Mouse (Mus musculus) midbrain, embryonic 15.5 days (tissue): ENCODE results near the gene Cracr2a. TPM values are rescaled to one million over a fixed set of nuclear protein-coding genes. Genes with fewer than 3 reads are reported as not detected.

Experiments used
- ATAC-seq: fragments of 200-750 bp; cut with Nextera tagmentation; replicated peaks from 2 replicates; pipeline ENCODE4 v1.8.0; 2017; ENCODE audit warnings: moderate TSS enrichment
- H3K27ac ChIP-seq: fragments of 300-500 bp; sonication (generic); 2 replicates; pipeline ENCODE4 v1.5.1; 2015; ENCODE audit warnings: mild to moderate bottlenecking, inconsistent platforms
- H3K27me3 ChIP-seq: fragments of 300-500 bp; sonication (generic); replicated peaks from 2 replicates; pipeline ENCODE4 v1.6.1; 2015; ENCODE audit warnings: inconsistent platforms
- H3K36me3 ChIP-seq: fragments of 300-500 bp; sonication (generic); replicated peaks from 2 replicates; pipeline ENCODE4 v1.6.1; 2015; ENCODE audit warnings: inconsistent platforms
- H3K4me1 ChIP-seq: fragments of 300-500 bp; sonication (generic); 2 replicates; pipeline ENCODE4 v1.6.1; 2015; ENCODE audit warnings: inconsistent platforms
- H3K4me2 ChIP-seq: fragments of 300-500 bp; sonication (generic); 2 replicates; pipeline ENCODE4 v1.6.1; 2015; ENCODE audit warnings: inconsistent platforms, mild to moderate bottlenecking, moderate library complexity
- H3K4me3 ChIP-seq: fragments of 300-500 bp; sonication (generic); 2 replicates; pipeline ENCODE4 v1.5.1; 2015; ENCODE audit warnings: mild to moderate bottlenecking, inconsistent platforms
- H3K9ac ChIP-seq: fragments of 300-500 bp; sonication (generic); 2 replicates; pipeline ENCODE4 v1.6.1; 2015; ENCODE audit warnings: mild to moderate bottlenecking, inconsistent platforms
- H3K9me3 ChIP-seq: fragments of 300-500 bp; sonication (generic); 2 replicates; pipeline ENCODE4 v1.6.1; 2016; ENCODE audit warnings: inconsistent platforms
- WGBS: fragments of 180-500 bp; shearing (Covaris S2); methylation state at CpG from one replicate; pipeline ENCODE4 v1.1.7; 2015; ENCODE audit warnings: mixed read lengths; 5-methylcytosine and 5-hydroxymethylcytosine counted together
- polyA plus RNA-seq: library from polyadenylated mRNA; unstranded; fragments of >200 nt; fragmentation: Nextera tagmentation; extraction: Ambion mirVana; gene quantifications from 2 replicates; pipeline ENCODE4 v1.2.1, GENCODE M21; 2015

The Cracr2a gene
- polyA plus RNA-seq, 1 experiment from 2014 or later, result 0.74 TPM

DNA sequence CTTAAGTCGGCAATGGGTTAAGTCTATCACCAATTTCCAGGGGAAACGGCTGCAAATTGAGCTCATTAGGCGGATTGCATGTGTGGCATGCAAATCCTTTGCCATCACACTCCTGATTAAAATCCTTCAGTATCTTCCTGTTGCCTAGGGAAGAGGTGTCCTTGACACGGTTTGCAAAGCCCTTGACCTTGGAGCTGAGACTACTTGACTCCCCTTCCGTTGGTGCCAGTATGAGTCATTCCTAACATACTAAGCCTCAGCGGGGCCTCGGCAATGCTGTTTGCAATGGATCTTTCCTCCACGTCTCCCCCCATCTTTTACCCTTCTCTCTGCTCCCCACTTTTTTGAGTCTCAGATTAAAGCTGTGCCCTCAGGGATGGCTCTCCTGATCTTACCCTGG, 122.4 kb downstream of the Cracr2a start:
- 0 out of 2 replicates have a peak, but pooled peaks cover 11% of the 10 kb centered on the region for H3K4me1 ChIP-seq
- no peak overlapping the region for H3K4me2 ChIP-seq
- no peak overlapping the region for H3K9ac ChIP-seq
- no peak overlapping the region for H3K4me3 ChIP-seq
- H3K27me3 ChIP-seq, result no peaks in the 10 kb centered on the region
- H3K9me3 ChIP-seq, result no peaks in the 10 kb centered on the region
- no peaks in the 10 kb centered on the region for H3K36me3 ChIP-seq
- no peak overlapping the region for H3K27ac ChIP-seq
- no peak for ATAC-seq
- WGBS, result 48% methylated on average over 8 of the region's 8 CpGs

DNA sequence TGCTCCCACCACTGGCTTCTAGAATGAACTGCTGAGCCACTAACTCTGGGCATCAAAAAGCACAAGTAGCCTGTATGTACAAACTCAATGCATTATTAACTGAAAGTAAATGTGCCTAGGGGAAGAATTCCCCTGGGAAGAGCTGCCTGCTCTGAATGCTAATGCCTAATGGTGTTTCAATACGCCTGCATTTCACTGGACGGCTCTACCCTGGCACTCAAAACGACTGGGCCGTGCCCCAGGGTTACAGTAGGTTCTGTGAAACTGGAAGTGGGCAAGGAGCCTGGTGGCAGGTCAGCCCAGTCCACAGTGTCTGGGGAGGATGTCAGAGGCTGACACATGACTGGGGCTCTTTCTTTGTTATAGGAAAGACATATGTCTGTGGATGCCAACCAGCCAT, 123.8 kb downstream of the Cracr2a start:
- Histone ChIP-seq H3K27ac (no peak overlapping the region), H3K4me3 (no peak overlapping the region), H3K36me3 (no peaks in the 10 kb centered on the region), H3K27me3 (no peaks in the 10 kb centered on the region), H3K4me2 (no peak overlapping the region), H3K9ac (no peak overlapping the region), H3K4me1 (0 out of 2 replicates have a peak, but pooled peaks cover 11% of the 10 kb centered on the region), H3K9me3 (no peaks in the 10 kb centered on the region)
- WGBS, result 23% methylated on average over 4 of the region's 4 CpGs
- peak; percentile 57 for ATAC-seq

DNA sequence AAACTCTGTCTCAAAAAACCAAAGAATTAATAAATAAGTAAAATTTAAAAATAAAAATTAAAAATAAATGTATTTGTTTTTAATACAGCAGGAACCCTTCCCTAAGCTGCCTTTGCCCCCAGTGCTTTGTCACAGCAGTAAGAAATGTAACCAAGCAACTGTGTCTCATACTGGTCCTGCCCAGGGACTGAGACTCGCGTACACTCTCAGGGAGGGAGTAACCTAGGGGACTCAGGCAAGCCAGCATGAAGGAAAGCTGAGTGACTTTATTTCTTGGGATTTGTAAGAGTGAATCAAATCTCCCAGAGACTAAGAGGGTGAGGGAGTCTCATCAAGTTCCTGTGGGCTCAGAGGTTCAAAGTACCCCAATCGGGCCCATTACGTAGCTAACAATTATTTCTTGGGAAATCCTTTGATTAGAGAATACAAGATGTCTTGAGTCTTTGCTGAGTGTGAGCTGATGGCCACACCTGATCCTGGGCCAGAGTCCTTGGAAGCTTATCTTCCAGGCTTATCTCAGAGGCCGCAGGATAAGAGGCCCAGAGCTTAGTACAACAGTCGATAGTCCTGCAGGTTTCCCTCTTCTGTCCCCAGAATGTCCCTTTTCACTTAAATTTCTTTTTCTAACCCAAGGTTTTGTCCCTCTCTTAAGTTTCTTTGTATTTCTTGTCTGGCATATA, 126.2 kb downstream of the Cracr2a start:
- ATAC-seq, result no peak

DNA sequence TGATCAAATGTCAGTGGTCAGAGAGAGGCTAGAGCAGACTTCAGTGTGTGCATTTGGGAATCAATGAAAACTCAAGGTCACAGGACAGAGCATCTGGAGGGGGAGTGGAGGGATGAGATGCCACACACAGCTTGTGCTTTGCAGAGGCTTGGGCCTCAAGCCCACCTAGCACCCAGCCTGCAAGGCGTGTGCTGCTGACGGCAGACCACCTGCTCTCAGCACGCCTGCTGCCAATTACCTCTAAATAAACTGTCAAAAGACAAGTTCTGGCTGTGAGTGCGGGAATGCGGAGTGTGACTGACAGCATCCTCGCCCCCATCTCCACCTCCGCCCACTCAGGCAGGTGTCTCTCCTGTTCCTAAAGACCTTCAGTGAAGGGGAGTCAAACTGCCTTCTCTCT, 131.2 kb downstream of the Cracr2a start:
- 67% methylated on average over 7 of the region's 7 CpGs for WGBS
- no peak overlapping the region for H3K9ac ChIP-seq
- H3K27ac ChIP-seq, result no peak overlapping the region
- no peaks in the 10 kb centered on the region for H3K27me3 ChIP-seq
- H3K36me3 ChIP-seq, result 0 out of 2 replicates have a peak, but pooled peaks cover 4% of the 10 kb centered on the region
- no peaks in the 10 kb centered on the region for H3K4me1 ChIP-seq
- ATAC-seq, result no peak
- H3K4me2 ChIP-seq, result no peak overlapping the region
- no peak overlapping the region for H3K4me3 ChIP-seq
- no peaks in the 10 kb centered on the region for H3K9me3 ChIP-seq

More for the DNA sequence above, 126.2 kb downstream of the Cracr2a start:
- no peaks in the 10 kb centered on the region for H3K27me3 ChIP-seq
- no peak overlapping the region for H3K4me3 ChIP-seq
- H3K9ac ChIP-seq, result no peak overlapping the region
- H3K4me1 ChIP-seq, result 0 out of 2 replicates have a peak, but pooled peaks cover 11% of the 10 kb centered on the region
- H3K4me2 ChIP-seq, result no peak overlapping the region
- H3K27ac ChIP-seq, result no peak overlapping the region
- 94% methylated on average over 6 of the region's 6 CpGs for WGBS
- no peaks in the 10 kb centered on the region for H3K36me3 ChIP-seq
- H3K9me3 ChIP-seq, result no peaks in the 10 kb centered on the region

DNA sequence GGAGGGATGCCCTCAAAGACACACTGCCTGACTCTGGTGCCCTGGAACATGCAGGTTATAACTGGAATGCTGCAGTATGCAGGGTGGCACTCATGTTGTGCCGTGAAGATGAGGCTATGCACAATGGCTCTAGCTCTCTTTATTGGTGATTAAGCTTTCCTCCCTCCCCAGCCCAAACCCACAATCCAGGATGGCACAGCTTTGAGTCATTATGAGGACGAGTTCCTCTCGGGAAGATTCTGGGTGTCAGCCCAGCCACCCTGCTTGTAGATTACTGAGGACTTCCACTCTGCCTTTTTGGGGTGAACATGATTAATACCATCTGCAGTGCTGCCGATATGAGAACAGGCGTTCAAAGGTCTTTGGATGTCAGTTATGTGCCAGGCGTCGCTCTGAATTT, 132.5 kb downstream of the Cracr2a start:
- Histone ChIP-seq H3K4me1 (no peaks in the 10 kb centered on the region), H3K27ac (no peak overlapping the region), H3K36me3 (0 out of 2 replicates have a peak, but pooled peaks cover 4% of the 10 kb centered on the region), H3K4me3 (no peak overlapping the region), H3K9ac (no peak overlapping the region), H3K4me2 (no peak overlapping the region), H3K27me3 (no peaks in the 10 kb centered on the region), H3K9me3 (no peaks in the 10 kb centered on the region)
- WGBS, result 93% methylated on average over 7 of the region's 7 CpGs
- no peak for ATAC-seq

DNA sequence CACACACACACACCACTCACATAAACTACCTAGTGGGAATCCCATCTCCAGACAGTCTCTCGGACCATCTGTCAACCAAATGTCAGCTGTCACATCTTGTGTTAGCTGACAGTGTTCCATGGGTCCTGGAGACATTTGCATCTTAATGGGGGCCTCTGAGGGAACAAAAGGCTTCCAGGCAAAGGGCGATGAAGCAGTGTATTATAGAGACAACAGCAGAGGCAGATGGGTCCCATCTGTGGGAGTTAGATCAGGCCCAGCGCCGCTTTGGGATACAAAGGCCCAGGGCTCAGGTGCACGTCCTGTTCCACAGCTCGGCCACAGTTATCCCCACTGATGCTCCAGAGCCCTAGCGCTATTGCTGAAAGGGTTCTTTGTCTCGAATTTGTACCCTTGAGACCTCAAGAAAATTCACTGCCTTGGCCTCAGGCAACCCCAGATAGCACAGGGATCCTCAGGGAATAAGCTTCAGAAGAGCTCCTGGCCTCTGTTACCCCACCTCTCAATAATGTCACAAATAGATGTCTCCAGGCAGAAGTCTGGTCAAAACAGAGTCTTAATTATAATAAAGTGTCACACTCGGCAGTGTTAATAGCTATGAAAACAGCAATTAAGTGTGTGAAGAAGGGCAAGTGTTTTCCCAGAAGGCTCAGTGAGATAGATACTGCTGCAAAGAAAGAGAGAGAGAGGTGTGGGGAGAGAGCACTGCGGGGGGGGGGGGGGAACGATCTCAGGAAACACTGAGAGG, 140.1 kb downstream of the Cracr2a start:
- ATAC-seq, result peak; percentile 86
- Histone ChIP-seq H3K27me3 (no peaks in the 10 kb centered on the region), H3K4me1 (peaks cover 15% of the 10 kb centered on the region), H3K4me2 (no peak overlapping the region), H3K27ac (peak overlapping the region; percentile 68), H3K36me3 (0 out of 2 replicates have a peak, but pooled peaks cover 4% of the 10 kb centered on the region), H3K9me3 (no peaks in the 10 kb centered on the region), H3K9ac (no peak overlapping the region), H3K4me3 (no peak overlapping the region)
- WGBS, result 9% methylated on average over 11 of the region's 11 CpGs

DNA sequence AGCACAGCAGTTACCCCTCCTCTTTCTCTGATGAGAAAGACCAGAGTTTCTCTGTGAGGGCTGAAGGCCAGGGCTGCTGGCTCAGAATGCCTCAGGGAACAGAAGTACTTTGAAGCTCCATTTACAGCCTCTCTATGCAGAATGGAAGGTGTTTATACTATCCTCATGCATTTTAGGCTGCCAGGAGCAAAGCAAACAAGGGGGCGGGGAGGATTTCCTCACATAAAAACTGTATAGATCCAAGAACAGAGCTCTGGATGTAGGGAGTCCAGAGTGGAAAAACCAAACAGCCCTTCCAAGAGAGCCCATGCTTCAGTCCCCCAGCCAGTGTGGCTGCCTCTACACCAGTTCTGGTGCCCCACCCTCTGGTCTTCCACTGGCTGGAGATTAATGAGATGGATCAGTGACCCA, 147.1 kb downstream of the Cracr2a start:
- H3K4me2 ChIP-seq, result no peak overlapping the region
- H3K27ac ChIP-seq, result no peak overlapping the region
- no peaks in the 10 kb centered on the region for H3K9me3 ChIP-seq
- no peak overlapping the region for H3K9ac ChIP-seq
- no peaks in the 10 kb centered on the region for H3K36me3 ChIP-seq
- H3K4me1 ChIP-seq, result peaks cover 11% of the 10 kb centered on the region
- H3K4me3 ChIP-seq, result no peak overlapping the region
- 76% methylated on average over 1 of the region's 1 CpGs for WGBS
- H3K27me3 ChIP-seq, result no peaks in the 10 kb centered on the region
- peak; percentile 30 for ATAC-seq

DNA sequence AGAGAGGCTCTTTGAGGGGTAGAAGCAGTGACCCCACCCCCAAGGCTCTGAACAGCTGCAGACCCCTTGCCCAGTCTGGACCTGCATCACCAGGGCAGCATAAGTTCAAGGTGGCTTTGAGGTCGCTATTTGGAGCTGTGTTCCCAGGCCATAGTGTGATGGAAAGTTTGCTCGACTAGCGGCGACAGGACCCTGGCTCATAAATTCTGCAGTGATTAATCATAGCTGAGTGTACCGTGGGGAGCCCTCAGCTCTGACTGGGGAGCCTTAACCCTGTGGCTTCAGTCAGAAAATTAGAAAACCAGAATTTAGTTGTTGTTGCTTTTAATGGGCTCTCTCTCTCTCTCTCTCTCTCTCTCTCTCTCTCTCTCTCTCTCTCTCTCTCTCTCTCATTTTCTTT, 153.8 kb downstream of the Cracr2a start:
- H3K9ac ChIP-seq, result no peak overlapping the region
- H3K4me3 ChIP-seq, result no peak overlapping the region
- 81% methylated on average over 5 of the region's 5 CpGs for WGBS
- no peak overlapping the region for H3K4me2 ChIP-seq
- H3K27me3 ChIP-seq, result no peaks in the 10 kb centered on the region
- H3K9me3 ChIP-seq, result no peaks in the 10 kb centered on the region
- H3K4me1 ChIP-seq, result peaks cover 13% of the 10 kb centered on the region
- no peak overlapping the region for H3K27ac ChIP-seq
- no peak for ATAC-seq
- no peaks in the 10 kb centered on the region for H3K36me3 ChIP-seq

DNA sequence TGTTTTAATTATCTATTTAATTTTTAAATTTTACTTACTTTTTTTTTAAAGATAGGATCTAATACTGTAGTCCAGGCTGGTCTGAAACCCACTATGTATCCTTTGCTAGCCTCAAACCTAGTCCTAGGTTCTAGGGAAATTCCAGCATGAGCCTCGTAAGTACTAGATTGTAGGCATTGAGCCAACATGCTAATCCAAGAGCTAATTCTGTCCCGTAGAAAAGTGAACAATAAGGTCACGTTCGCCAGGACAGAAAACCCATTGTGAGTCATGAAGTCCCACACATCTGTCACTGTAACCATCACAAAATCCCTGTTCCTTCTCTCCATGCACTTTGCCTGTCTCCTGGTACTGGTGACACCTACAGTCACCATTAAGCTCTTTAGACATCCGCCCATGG, 154.3 kb downstream of the Cracr2a start:
- H3K4me2 ChIP-seq, result no peak overlapping the region
- H3K4me3 ChIP-seq, result no peak overlapping the region
- no peaks in the 10 kb centered on the region for H3K9me3 ChIP-seq
- no peak overlapping the region for H3K27ac ChIP-seq
- peaks cover 13% of the 10 kb centered on the region for H3K4me1 ChIP-seq
- H3K36me3 ChIP-seq, result no peaks in the 10 kb centered on the region
- no peak for ATAC-seq
- WGBS, result 55% methylated on average over 5 of the region's 5 CpGs
- H3K9ac ChIP-seq, result no peak overlapping the region
- H3K27me3 ChIP-seq, result no peaks in the 10 kb centered on the region

DNA sequence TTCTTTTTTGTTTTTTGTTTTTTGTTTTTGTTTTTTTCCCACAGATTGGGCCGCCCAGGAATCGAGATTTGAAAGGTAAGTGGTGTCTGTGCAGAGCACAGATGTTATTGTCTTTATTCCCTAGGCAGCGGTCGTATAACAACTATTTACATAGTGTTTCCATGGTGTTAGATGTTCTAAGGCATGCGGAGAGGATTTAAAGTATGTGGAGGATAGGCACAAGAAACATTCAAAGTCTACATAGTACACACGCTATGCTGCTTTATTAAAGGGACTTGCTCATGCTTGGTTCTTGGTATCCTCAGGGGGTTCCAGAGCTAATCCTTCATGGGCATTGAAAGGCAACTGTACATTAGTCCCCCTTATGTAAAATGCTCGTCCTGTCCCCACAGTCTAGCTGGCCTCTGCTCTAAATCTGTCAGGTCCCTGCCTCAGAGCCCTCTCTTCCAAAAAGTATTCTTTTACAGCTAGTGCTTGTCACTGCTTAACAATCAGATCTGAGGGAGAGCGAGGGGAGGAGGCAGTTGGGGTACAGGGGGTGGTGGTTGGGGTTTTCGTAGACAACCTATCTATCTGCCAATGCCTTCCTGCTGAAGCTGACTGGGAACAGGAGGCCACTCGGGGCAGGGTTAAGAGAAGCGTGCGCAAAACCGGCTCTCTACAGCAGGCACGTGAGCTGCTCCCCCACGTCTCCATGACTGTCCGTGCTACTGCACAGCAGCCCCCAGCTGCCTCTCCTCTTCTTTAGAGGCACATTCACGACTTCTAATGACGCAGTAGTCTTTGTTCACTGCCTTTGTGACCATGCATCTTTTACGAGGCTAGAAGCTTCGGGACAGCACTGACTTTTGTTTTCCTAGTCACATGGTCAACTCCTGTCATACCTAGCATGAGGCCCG, 156.3 kb downstream of the Cracr2a start:
- H3K4me2 ChIP-seq, result peak overlapping the region; percentile 38
- H3K9ac ChIP-seq, result no peak overlapping the region
- H3K4me3 ChIP-seq, result no peak overlapping the region
- H3K27ac ChIP-seq, result peak overlapping the region; percentile 45
- H3K4me1 ChIP-seq, result peaks cover 13% of the 10 kb centered on the region
- 15% methylated on average over 21 of the region's 21 CpGs for WGBS
- H3K36me3 ChIP-seq, result no peaks in the 10 kb centered on the region
- no peaks in the 10 kb centered on the region for H3K27me3 ChIP-seq
- no peaks in the 10 kb centered on the region for H3K9me3 ChIP-seq
- ATAC-seq, result peak; percentile 68

DNA sequence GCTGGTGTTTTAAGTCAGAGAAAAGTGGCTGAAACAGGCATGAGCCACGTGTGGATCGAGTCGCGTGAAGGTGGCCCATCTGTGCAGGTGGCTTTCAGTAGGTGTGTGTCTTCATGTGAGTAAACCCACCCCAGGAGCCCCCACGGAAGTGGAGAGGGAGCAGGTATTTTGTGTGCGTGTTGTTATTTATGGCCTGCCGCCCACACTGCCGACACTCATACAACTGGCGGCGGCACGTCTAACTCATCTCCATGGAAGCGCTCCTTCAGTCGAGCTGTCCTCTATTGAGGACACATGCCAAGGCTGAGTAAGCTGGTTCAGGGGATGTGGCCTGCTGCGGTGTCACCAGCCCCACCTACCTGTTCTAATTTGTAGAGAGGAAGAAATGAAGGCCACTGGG, 158.7 kb downstream of the Cracr2a start:
- Histone ChIP-seq H3K27ac (no peak overlapping the region), H3K4me3 (no peak overlapping the region), H3K27me3 (no peaks in the 10 kb centered on the region), H3K4me1 (peaks cover 13% of the 10 kb centered on the region), H3K9ac (no peak overlapping the region), H3K36me3 (no peaks in the 10 kb centered on the region), H3K9me3 (no peaks in the 10 kb centered on the region), H3K4me2 (no peak overlapping the region)
- no peak for ATAC-seq
- WGBS, result 81% methylated on average over 14 of the region's 14 CpGs

DNA sequence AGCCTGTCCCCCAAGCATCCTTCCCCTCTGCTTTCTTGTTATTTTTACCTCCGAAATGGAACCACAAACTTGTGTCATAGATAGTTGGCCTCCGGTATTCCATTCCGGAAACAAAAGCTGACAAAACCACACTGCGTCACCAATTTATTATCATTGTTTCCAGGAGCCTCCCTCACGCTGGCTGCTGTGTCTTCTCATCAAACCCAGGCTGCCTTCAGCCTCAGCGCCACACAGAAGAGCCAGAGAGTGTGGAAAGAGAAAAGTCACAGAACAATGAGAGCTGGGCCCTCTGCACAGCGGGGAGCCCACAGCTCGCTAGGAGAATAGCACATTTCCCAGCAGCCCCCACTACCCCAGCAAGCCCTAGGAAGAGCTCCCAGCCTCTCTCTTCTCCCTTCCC, 162.0 kb downstream of the Cracr2a start:
- Histone ChIP-seq H3K4me2 (no peak overlapping the region), H3K27ac (peak overlapping the region; percentile 19; the same call in 1 of the 2 replicates), H3K27me3 (no peaks in the 10 kb centered on the region), H3K4me1 (peaks cover 3% of the 10 kb centered on the region), H3K36me3 (no peaks in the 10 kb centered on the region), H3K9me3 (no peaks in the 10 kb centered on the region), H3K9ac (no peak overlapping the region), H3K4me3 (no peak overlapping the region)
- 0 out of 2 replicates have a peak, but pooled peaks have one; percentile 13 for ATAC-seq
- 19% methylated on average over 8 of the region's 8 CpGs for WGBS
